Mouse (Mus musculus) heart, postnatal 4 days (tissue): ENCODE data around the gene Ust. TPM values are rescaled to one million over a fixed set of nuclear protein-coding genes. Genes with fewer than 3 reads are reported as not detected.

Source experiments
- DNase-seq: peaks from one replicate; pipeline ENCODE4 v3.0.0; 2021
- total RNA-seq, 2 experiments: library from RNA; stranded (reverse); gene quantifications; 2 replicates each; pipeline ENCODE4 v1.2.3; 2021

Gene Ust
- total RNA-seq, 2 experiments from 2014 or later = 3.0 to 3.1 TPM

DNA sequence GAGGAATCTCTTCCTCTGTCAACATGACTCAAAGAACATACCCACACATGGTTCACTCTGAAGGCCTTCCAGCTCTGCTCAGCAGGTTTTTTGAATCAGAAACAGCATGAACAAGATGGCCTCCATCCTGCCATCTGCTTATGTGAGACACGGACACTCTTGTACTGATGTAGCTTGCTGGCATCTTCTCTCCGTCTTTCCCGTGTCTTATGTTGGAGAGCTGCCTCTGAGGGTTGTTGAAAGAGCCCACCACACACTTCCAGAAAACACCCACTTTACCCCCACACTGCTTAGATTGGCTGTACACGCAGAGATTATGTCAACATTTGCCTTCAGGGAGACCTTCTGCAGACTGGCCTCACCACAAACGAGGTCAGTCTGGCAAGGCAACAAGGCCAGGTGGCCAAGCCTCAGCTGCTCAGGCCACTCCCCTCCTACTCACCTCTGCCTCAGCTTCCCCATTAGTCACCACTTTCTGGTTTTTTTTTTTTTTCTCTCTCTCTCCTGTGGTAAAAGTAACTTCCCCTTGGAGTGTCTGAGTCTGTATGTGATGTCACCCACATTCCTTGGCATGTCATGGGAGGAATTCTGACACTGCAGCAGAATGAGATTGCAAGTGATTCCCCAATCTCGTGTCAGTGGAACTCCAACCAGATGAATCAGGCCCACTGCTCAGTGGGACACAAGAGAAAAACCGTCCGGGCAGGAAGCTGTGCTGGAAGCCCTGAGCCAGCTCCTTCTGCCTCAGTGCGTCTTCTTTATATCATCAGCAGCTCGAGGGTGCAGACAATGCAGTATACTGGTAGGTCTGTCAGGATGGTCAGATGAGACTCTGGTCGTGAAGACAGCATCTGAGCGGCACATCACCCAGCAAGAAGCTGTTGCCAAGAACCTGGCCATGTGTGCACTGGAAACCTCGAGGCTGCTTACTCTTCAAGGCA lies 19.4 kb downstream of the Ust start:
- no peak for DNase-seq

DNA sequence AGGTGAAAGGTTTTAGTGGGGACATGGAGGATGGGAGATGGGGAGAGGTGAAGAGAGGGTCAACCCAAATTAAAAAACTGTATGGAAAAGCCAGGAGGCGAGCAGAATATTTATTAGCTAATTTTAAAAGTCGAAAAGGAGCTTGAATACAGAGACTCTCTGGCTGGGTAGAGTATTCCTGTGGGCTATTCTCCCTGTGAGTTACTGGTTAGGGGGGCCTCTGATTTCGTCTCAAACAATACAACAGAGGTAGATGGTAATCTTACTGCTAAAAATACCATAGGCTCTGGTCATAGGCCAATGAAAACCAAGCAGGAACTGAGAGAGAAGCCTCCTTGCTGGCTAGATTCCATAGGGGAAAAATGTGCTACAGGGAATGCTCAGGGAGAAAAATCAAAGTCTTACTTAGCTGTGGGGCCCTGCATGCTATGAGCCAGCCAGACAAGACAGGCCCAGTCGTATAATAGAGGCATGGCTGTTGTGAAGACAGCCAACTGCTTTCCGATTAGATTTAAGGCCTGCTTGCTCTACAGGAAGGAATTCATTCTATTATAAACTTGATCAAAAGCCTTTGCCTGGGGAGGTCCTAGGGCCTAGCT lies 23.0 kb downstream of the Ust start:
- no peak for DNase-seq

DNA sequence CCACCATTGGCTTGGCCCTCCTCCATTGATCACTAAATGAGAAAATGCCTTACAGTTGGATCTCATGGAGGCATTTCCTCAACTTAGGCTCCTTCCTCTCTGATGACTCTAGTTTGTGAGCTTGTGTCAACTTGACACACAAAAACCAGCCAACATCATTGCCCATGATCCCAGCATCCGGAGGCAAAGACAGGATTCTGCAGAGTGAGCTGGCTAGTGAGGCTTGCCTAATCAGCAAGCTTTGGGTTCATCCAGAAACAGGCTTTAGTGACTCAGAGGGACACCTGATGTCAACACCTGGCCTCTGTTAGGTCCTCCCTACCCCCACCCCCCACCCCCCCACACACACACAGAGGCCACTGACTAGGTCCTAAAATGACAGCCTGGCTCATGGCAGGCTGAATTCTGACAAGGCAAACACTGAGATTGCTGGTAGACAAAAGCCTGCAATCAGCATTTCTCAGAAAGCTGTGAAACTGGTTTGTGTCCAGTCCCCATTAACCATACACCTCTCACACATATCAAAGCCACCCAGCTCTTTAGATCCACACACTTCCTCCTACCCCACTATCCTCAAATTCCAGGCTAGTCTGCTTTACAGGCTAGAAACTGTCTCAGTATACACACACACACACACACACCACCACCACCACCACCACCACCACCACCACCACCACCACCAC lies 26.6 kb downstream of the Ust start:
- no peak for DNase-seq

DNA sequence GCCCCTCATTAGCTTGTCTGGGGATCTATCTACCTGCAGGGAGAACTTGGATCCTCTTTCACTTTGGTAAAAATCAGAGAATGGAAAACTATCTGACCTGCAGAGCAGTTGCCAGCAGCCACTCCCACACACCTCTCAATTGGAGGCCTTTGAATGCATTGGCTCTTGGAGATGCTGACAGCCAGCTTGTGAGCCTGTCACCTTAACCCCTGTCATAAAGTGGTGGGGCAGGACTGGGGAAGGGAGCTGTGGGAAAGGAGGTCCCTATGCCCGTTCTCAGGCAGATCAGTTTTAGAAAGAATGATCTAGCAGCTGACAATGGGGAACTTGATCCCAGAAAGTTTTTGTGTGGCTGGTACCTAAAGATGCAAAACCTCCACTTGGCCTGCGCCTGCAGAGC lies 31.2 kb downstream of the Ust start:
- no peak for DNase-seq

DNA sequence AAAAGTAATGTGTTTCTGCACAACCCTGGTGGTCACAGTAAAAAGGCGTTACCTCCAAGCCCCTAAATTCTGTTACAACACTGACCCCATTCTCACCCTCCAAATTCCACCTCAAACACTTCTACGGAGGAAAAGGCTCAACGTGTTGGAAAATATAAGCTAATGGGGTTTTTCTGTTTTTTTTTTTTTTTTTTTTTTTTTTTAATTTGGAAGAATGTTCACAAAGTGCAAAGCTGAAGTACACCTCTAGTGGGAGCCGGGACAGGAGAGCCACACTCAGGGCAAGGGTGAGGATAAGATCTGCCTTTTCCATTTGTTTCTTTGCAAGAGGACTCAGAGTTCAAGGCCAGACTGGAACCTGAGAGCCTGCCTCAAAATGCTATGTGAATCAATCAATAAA lies 34.1 kb downstream of the Ust start:
- no peak for DNase-seq

DNA sequence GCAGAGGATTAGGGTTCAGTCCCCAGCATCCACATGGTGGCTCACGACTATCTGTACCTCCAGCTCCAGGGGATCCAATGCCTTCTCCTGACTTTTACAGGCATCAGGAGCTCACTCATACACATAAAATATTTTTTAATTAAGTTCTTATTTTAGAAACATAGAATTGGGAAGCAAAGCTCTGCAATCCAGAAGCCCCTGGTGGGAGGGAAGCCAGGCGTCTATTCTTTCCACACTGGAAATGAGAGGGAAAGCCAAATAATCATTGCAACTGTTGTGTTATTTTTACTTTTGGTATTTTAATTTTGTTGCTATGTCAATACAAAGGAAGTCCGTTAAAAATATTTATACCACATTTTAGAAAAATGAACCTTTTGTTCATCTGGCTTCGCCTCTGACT lies 35.8 kb downstream of the Ust start:
- DNase-seq = no peak

DNA sequence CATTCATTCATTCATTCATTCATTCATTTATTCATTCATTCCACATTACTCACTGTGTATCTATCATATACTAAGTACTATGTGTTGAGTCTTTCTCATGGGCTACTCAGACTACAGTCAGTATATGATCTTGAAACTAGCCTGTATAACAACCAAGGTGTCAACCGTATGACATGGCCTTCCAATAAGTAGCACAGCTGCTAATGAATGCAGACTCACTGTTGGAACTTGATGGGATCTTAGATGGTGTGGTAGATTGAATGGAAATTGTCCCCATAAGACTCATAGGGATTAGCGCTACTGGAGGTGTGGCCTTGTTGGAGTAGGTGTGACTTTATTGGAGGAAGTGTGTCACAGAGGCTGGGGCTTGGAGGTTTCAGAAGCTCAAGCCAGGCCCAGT lies 38.8 kb downstream of the Ust start:
- no peak for DNase-seq

DNA sequence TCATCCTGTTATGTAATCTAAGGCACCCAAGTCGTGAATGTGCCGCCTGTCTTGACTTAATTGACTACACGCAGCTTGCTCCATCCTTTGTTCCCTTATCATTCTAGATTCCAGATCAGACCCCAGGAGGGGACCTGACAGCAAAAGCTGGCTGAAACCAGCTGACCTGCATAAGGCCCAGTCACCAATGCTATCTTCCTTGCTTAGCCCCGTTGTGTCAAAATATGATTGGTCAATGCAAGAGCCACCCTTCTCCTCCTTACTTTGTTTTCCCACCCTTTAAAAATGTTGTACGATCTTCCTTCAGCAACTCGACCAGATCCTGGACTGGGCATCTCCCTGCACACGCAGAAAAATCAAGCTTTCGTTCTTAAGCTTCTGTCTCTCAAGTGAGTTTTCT lies 40.7 kb downstream of the Ust start:
- DNase-seq = no peak

DNA sequence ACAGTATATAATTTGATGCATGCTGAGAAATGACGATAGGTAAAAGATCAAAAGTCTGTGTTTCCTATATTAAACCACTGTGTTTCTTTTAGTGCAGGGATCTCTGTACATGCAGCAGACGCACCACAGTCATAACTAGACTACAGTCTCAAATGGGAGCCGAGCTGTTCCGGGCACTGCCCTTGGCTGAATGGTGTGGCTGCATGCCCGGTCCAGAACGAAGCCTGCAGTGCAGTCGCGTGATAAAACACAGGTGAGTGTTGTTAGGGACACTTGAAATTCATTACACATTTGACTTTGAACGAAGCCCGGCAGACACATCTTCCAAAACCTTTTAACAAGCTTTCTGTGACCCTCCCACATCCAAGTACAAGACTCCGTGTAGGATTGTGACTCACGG lies 46.6 kb downstream of the Ust start:
- peak; percentile 21 for DNase-seq

DNA sequence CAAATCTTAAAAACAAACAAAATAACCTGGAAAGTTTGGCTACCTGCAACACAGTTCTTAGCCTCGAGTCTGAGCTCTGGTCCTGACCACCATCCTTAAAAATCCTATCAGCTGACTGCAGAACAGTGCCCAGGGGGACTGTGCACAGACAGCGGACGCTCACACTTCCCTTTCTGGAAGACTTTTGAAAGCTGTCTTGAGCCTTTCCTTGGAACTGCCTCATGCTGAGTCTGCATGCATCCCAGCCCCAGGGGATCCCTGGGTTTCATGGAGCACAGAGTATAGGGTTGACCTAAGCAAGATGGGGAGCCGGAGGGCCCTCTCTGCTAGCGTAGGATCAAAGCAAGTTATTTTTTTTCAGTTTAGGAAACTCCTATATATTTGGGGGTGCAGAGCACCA lies 47.6 kb downstream of the Ust start:
- DNase-seq = no peak

DNA sequence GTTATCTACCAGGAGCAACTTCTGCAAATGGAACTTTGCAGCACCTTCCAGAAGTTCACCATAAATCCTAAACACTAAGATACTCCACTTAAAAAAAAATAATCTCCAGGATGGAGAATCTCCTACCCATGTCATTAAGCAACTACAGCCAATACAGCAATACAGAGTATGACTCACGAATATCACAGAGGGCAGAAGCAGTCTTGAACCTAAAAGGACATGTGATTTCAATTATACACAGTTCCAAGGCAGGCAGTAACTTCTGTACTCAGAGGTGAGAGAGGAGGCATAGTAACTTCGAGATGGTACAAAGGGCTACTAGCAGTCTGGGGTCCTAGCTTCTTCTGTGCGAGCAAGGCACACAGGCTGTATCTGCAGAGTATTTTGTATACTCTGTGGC lies 49.1 kb downstream of the Ust start:
- DNase-seq = no peak

DNA sequence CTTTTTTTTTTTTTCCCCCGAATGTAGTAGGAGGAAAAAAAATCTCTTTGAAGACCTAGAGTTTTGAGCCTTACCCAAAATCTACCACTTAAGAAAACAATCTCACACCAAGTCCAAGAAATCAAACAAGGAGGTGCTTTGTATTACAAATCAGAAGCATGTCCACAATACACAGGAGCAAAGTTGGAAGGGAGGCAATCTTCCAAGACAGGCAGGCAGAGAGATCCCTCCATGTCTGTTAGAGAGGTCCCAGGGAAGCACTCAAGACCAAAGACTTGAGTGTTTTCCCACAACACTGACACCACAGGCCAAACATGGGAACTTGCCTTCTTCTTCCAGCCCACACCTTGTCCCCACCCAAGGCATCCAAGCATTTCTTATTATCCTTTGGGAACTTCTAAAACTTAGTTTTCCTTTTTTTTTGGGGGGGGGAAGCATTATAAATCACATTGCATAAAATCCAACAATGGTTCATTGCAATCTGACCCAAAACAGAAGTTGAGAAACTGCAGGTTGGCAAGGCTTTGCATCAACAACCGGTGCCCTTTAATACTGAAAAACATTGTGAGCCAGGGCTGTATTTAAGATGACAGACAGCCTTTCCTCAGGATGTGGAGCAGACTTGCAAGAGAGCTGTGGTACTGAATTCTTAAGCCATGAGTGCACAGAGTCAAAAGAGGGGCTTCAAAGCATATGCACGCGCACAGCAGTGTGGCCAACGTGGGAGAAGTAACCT lies 49.8 kb downstream of the Ust start:
- DNase-seq = no peak

DNA sequence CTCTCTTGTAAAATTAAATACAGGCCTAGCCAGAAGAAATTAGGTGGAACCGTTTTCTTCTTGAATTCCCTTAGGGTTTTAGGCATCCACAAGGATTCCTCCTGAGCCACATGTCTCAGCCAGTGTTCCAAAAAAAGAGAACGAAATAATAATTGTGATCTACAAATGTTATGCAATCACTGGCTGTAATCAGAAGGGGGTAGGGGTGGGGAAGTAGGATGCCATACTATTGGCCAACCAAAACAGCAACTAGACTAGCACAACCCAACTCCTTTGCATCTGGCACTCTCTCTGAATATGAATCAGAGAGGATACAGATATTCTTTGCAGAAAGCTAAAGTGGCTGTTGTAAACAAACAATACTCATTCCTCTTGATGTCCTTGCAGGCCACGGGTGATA lies 52.7 kb downstream of the Ust start:
- no peak for DNase-seq

DNA sequence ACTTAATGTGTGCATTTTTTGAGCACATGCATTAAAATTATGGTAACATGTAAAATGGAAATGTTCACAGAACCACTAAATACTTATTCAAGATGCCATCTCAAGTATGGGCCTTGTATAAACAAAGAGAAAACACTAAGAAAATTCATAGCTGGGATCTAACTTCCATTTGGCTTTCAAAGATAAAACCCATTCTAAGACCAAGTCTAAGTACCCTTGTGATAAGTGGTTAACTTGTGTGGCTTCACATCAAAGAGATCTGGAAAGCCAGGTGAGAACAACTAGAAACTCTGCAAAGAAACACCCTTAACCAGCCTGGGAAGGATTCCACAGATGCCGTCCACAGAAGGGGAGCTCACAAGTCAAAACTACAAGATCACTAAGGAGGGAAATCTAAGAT lies 53.4 kb downstream of the Ust start:
- no peak for DNase-seq

DNA sequence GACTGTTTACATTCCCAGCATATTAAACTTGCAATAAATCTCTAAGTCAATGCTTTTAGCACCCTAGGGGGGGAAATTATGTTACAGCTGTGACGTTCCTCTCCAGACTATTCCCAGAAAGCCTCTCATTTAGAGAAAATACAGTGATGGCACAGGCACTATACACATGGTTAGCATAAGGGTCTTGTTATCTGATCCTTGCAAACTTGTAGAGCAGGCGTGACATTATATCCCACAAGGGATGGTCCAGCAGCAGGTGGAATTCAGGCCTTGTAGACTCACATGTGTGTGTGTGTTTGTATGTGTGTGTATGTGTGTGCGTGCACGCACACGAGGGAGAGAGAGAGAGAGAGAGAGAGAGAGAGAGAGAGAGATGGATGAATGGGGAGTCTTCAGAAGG lies 57.3 kb downstream of the Ust start:
- DNase-seq = no peak

DNA sequence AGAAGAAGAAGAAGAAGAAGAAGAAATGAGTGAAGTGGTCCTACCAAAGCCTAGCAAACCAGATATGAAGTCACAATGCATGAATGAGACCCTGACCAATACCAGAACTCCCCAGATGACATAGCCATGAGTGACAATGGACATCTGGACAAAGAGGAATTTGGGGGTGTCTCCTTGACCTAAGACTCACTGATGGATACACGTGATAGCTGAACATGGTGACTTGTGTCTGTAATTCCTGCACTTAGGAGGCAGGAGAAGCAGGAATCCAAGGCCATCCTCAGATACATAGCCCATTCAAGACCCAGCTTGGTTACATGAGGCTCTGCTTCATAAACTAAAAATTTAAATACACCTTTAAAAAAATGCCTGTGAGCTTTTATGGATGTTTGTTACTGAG lies 63.9 kb downstream of the Ust start:
- DNase-seq = no peak

DNA sequence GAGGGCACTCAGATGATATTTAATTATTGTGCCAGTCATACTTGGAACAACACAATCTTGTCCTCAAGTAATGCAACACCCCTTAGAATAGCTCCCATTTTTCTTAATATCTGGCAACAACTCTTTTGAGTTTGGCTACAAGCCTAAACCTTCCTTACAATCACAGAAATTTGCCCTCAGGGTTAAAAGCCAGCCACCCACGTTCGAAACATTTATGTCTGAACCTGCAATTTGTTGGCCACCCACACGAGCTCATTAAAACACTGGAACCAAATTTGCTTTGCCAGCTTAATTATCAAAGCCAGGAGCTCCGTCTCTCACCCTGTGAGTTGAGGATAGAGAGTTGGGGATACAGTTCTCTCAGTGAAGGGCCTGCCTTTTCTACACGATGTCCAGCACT lies 70.9 kb downstream of the Ust start:
- no peak for DNase-seq

DNA sequence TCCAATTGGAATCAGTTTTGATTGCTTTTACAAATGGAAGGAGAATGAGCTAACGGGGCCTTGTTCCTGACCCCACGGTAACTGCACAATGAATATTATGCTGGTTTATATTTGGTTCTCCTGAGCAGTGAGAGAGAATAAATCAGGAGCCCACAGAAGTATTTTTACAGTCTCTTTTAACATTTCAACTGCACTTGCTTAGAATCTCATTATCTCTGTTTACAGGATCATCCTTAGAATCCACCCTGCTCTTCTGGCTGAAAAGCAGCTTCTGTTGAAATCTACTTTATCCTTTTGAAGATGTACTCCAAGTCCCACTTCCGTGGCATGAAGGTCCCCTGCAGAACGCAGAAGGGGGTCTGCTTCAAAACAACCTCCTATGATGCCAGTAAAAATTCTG lies 71.7 kb downstream of the Ust start:
- DNase-seq = no peak

DNA sequence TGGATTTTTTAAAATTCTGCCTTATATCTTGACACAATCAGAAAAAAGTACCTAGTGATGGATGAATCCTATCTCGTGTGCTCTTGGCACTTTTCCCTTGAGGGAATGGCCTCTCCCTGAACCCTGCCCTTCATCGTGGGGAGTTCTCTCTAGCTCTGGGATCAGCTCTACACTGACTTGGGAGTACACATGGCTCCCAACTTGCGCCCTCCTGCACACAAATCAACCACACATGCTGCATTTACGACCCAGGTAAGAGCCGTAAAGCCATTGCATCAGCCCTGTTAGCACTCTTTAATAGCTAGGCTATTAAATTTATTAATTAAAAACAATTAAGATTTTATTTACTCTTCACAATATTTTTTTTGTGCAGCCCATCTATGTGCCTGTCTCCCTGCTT lies 74.6 kb downstream of the Ust start:
- DNase-seq = no peak

DNA sequence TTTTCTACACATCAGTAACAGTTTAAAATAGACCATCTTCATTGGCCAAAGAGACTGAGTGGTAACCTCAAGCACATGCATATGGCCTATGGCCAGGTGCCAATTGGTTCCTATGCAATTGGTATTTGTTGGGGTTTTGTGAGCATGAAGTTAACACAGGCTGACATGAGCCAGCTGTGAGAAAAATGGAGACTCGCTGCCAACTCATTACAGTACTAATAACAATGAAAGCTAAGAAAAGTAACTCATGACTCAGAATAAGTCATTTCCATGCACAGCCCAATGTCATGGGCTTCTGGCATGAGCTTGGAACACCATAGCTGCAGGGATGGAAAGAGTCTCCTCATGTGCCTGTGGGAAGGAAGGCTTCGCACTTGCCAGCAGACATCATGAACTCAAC lies 86.8 kb downstream of the Ust start:
- peak; percentile 40 for DNase-seq

DNA sequence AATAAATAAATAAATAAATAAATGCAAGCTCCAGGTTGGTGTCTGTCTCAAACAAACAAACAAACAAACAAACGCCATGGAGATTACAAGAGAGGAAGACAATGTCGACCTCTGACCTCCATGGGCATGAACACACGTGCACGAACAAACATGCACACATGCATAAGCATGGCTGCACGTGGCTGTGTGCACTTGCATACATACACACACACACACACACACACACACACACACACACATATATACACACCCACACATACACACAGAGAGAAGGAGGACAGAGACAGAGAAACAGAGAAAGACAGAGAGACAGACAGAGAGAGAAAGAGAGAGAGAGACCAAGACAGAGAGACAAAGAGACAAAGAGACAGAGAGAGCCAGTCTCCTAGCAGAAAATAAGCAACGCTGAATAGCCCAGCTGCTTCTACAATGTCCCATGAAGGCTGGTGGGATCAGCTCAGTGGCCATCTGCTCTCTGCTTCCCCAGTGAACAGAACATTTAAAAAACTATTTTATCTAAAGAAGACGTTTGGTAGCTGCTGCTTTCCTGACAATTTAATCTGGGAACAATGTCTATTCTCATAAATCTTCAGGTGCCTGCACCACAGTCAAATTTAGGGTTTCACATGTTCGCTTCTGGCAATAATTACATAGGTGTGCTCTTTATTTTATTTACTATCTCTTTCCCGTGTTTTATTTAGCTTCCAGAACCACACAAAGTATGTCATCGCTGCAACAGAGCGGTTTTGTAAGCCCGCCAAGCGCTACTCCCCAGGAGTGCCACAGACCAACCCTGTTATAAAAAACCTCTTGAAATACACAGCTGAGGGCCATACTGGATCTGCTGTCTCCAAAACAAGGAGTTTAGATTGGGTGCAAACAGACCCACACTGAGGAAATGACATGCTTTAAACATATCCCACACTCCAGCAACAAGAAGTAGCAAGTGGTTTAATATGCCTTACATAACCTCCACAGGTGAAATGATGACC lies 89.5 kb downstream of the Ust start:
- DNase-seq = peak; percentile 11
